8 mouse cellular contexts compared by ENCODE assay signal in genomic region chr15:79432892-79433291, GRCm38 (mm10). TPM values are rescaled to one million over a fixed set of nuclear protein-coding genes. Genes with fewer than 3 reads are reported as not detected.
DNase-seq lines count a peak whose midpoint lies in the region; ATAC-seq lines count a peak whose summit lies in the region.

No protein-coding gene starts in this region.

- peak overlapping the region; percentile 94 for H3K27ac ChIP-seq in heart, embryonic 15.5 days
- H3K27ac ChIP-seq in stomach, embryonic 14.5 days (ENCODE audit: low read length) = peak overlapping the region; percentile 84

- peaks cover 45% of the 10 kb centered on the region for H3K36me3 ChIP-seq in heart, embryonic 15.5 days
- H3K36me3 ChIP-seq in stomach, embryonic 14.5 days (ENCODE audit: control insufficient read depth, insufficient read depth, low read length) = peaks cover 62% of the 10 kb centered on the region

- H3K4me1 ChIP-seq in heart, embryonic 15.5 days (replicated peaks) = peaks cover 79% of the 10 kb centered on the region
- peaks cover 28% of the 10 kb centered on the region; the same call in 1 of the 2 replicates for H3K4me1 ChIP-seq in stomach, embryonic 14.5 days (ENCODE audit: control insufficient read depth, insufficient read depth, low read length)

- H3K9ac ChIP-seq in heart, embryonic 15.5 days = peak overlapping the region; percentile 25; the same call in 1 of the 2 replicates
- H3K9ac ChIP-seq in stomach, embryonic 14.5 days (replicated peaks; ENCODE audit: low read depth, low read length) = no peak overlapping the region

- no peaks in the 10 kb centered on the region for H3K9me3 ChIP-seq in heart, embryonic 15.5 days (replicated peaks)
- no peaks in the 10 kb centered on the region for H3K9me3 ChIP-seq in stomach, embryonic 14.5 days (ENCODE audit: control insufficient read depth, low read depth, low read length)

- peak overlapping the region; percentile 30 for H3K4me3 ChIP-seq in heart, embryonic 15.5 days
- H3K4me3 ChIP-seq in stomach, embryonic 14.5 days (ENCODE audit: low read depth, low read length) = no peak overlapping the region

- peak; percentile 67 for ATAC-seq in heart, embryonic 15.5 days (replicated peaks; ENCODE audit: insufficient number of reproducible peaks, insufficient read depth, low FRiP score, low read depth)
- ATAC-seq in stomach, embryonic 14.5 days (ENCODE audit: insufficient number of reproducible peaks, insufficient read depth, low FRiP score, low read depth) = peak; percentile 54; the same call in 1 of the 2 replicates

- H3K4me2 ChIP-seq in heart, embryonic 15.5 days = peak overlapping the region; percentile 53
- H3K4me2 ChIP-seq in stomach, embryonic 14.5 days (replicated peaks; ENCODE audit: low read depth, low read length) = 0 out of 2 replicates have a peak overlapping the region, but pooled peaks have one; percentile 15

- 6% methylated on average over 21 of the region's 21 CpGs for WGBS in heart, embryonic 15.5 days
- 47% methylated on average over 21 of the region's 21 CpGs for WGBS in stomach, embryonic 14.5 days

- DNase-seq in urinary bladder, postnatal 14 days (ENCODE audit: low spot score) = peak; percentile 34
- no peak for DNase-seq in urinary bladder, postnatal 10 days (ENCODE audit: low spot score)
- peak; percentile 26 to 53 for DNase-seq in kidney, postnatal 36 days
- DNase-seq in lung, postnatal 10 days = peak; percentile 77
- DNase-seq in cerebellum, postnatal 36 days = no peak
- DNase-seq in adrenal gland, postnatal 10 days = no peak

- no peaks in the 10 kb centered on the region for H3K27me3 ChIP-seq in heart, embryonic 15.5 days
- no peaks in the 10 kb centered on the region for H3K27me3 ChIP-seq in stomach, embryonic 14.5 days (ENCODE audit: control insufficient read depth, insufficient read depth, low read length)

RNA-seq across cellular contexts. Expression of gene Csnk1e, which starts 22.5 kb away (rescaled TPM):
- polyA plus RNA-seq in heart, embryonic 15.5 days (2015; fragmentation: Nextera tagmentation; extraction: Ambion mirVana) = 74.9 and 81.9 TPM in 2 replicates
- polyA plus RNA-seq in stomach, embryonic 14.5 days (2014; fragmentation: Nextera tagmentation; extraction: Ambion mirVana) = 64.3 and 70.3 TPM in 2 replicates
- 10 to 100 TPM; 65.7 to 77.7 TPM for total RNA-seq in adrenal gland, postnatal 10 days (2021)

RNA-seq across cellular contexts. Expression of gene Tmem184b, which starts 29.5 kb away (rescaled TPM):
- polyA plus RNA-seq in heart, embryonic 15.5 days (2015; fragmentation: Nextera tagmentation; extraction: Ambion mirVana) = 58.3 and 83.8 TPM in 2 replicates
- 51.2 and 64.3 TPM in 2 replicates for polyA plus RNA-seq in stomach, embryonic 14.5 days (2014; fragmentation: Nextera tagmentation; extraction: Ambion mirVana)
- total RNA-seq in adrenal gland, postnatal 10 days (2021) = 10 to 100 TPM; 51.4 to 56.6 TPM

Comparison
In these comparisons a context has a peak if more than half of its experiments do, and no peak if none do; other contexts are left out.
1. DNase-seq: peak in urinary bladder, postnatal 14 days (single experiment), kidney, postnatal 36 days (2 of 2) and lung, postnatal 10 days (single experiment); none in urinary bladder, postnatal 10 days (single experiment), cerebellum, postnatal 36 days (0 of 2) and adrenal gland, postnatal 10 days (single experiment).